In genomic region chr14:8158721-8159120, GRCm38 (mm10) we compare ENCODE assay signal across 16 mouse cellular contexts. TPM values are rescaled to one million over a fixed set of nuclear protein-coding genes. Genes with fewer than 3 reads are reported as not detected.
A peak's percentile ranks its signal among the peaks of the same experiment; 100 is the strongest.
DNase-seq lines count a peak whose midpoint lies in the region; ATAC-seq lines count a peak whose summit lies in the region.
"Had no signal": no experiment of that assay in that cellular context is flagged by ENCODE, and none has a peak within 500 bp of the region (broad histone marks: within the 10 kb centered on the region; RNA-seq: fewer than 3 reads in every experiment).

No protein-coding gene starts in this region.

- no peaks in the 10 kb centered on the region for H3K27me3 ChIP-seq in kidney, embryonic 14.5 days (ENCODE audit: control insufficient read depth, insufficient read depth, low read length)
- H3K27me3 ChIP-seq: embryonic facial prominence, embryonic 12.5 days; forebrain, embryonic 13.5 days; forebrain, embryonic 15.5 days had no signal

- no peak overlapping the region for H3K9ac ChIP-seq in kidney, embryonic 14.5 days (ENCODE audit: low read depth, low read length)
- H3K9ac ChIP-seq: embryonic facial prominence, embryonic 12.5 days; forebrain, embryonic 13.5 days; forebrain, embryonic 15.5 days; forebrain, postnatal 0 days had no signal

- WGBS in kidney, embryonic 14.5 days: 88% methylated on average over 3 of the region's 3 CpGs

- H3K4me2 ChIP-seq in kidney, embryonic 14.5 days (replicated peaks; ENCODE audit: low read depth, low read length): no peak overlapping the region
- H3K4me2 ChIP-seq: embryonic facial prominence, embryonic 12.5 days; forebrain, embryonic 13.5 days; forebrain, embryonic 15.5 days had no signal

- H3K36me3 ChIP-seq in kidney, embryonic 14.5 days (ENCODE audit: control insufficient read depth, insufficient read depth, low read length): peaks cover 17% of the 10 kb centered on the region

- H3K4me1 ChIP-seq in kidney, embryonic 14.5 days (ENCODE audit: control insufficient read depth, insufficient read depth, low read length): no peaks in the 10 kb centered on the region
- H3K4me1 ChIP-seq: embryonic facial prominence, embryonic 10.5 days; embryonic facial prominence, embryonic 12.5 days; forebrain, embryonic 13.5 days; forebrain, embryonic 15.5 days had no signal

- no peak for ATAC-seq in kidney, embryonic 14.5 days (ENCODE audit: low FRiP score, low TSS enrichment)
- ATAC-seq: forebrain, embryonic 13.5 days; forebrain, embryonic 15.5 days; forebrain, postnatal 0 days had no signal

- H3K27ac ChIP-seq in kidney, embryonic 14.5 days (ENCODE audit: low read depth, low read length): no peak overlapping the region
- H3K27ac ChIP-seq: embryonic facial prominence, embryonic 10.5 days; embryonic facial prominence, embryonic 12.5 days; forebrain, embryonic 13.5 days; forebrain, embryonic 15.5 days had no signal

- no peak overlapping the region for H3K4me3 ChIP-seq in kidney, embryonic 14.5 days (ENCODE audit: low read length)
- H3K4me3 ChIP-seq: embryonic facial prominence, embryonic 10.5 days; embryonic facial prominence, embryonic 12.5 days; forebrain, embryonic 13.5 days; forebrain, embryonic 15.5 days had no signal

- peak; percentile 45 for DNase-seq in adrenal gland, adult 2 months
- no peak for DNase-seq in adrenal gland, adult 18-20 months (ENCODE audit: low spot score in 2 of 2)
- DNase-seq in adrenal gland, postnatal 14 days: peak; percentile 29
- no peak for DNase-seq in adrenal gland, postnatal 10 days
- DNase-seq in adrenal gland, postnatal 36 days: peak; percentile 45 to 55
- DNase-seq: cerebellum, adult 11-12 months; cerebellum, adult 2 months; cerebellum, adult 9-10 months; cerebellum, postnatal 10 days; cerebellum, postnatal 25 days; forebrain, postnatal 0 days had no signal

- H3K9me3 ChIP-seq in kidney, embryonic 14.5 days (ENCODE audit: control insufficient read depth, low read length): no peaks in the 10 kb centered on the region
- H3K9me3 ChIP-seq: embryonic facial prominence, embryonic 10.5 days; embryonic facial prominence, embryonic 12.5 days; forebrain, embryonic 13.5 days; forebrain, embryonic 15.5 days had no signal

RNA-seq across cellular contexts. Expression of gene Pdhb, which starts 14.1 kb away (rescaled TPM):
- total RNA-seq in adrenal gland, adult 2 months (2021): 100 to 1,000 TPM; 325 to 340 TPM
- 44.5 and 51.2 TPM in 2 replicates for polyA plus RNA-seq in adrenal gland, adult 2 months (2012; rRNA removed)
- total RNA-seq in adrenal gland, adult 18-20 months (2021): 100 to 1,000 TPM; 377 to 745 TPM
- total RNA-seq in adrenal gland, postnatal 14 days (2021): 450 and 471 TPM in 2 replicates
- 100 to 1,000 TPM; 530 to 551 TPM for total RNA-seq in adrenal gland, postnatal 10 days (2021)
- 100 to 1,000 TPM; 349 to 451 TPM for total RNA-seq in adrenal gland, postnatal 36 days (2021)
- polyA plus RNA-seq in kidney, embryonic 14.5 days (2014; fragmentation: Nextera tagmentation; extraction: Ambion mirVana): 231 and 247 TPM in 2 replicates

RNA-seq across cellular contexts. Expression of gene Kctd6, which starts 55.2 kb away (rescaled TPM):
- 10 to 100 TPM; 14.3 to 16.3 TPM for total RNA-seq in adrenal gland, adult 2 months (2021)
- polyA plus RNA-seq in adrenal gland, adult 2 months (2012; rRNA removed): 3.6 and 4.0 TPM in 2 replicates
- total RNA-seq in adrenal gland, adult 18-20 months (2021): 10 to 100 TPM; 13.2 to 16.2 TPM
- 12.3 and 15.4 TPM in 2 replicates for total RNA-seq in adrenal gland, postnatal 14 days (2021)
- 10 to 100 TPM; 13.5 to 14.3 TPM for total RNA-seq in adrenal gland, postnatal 10 days (2021)
- 10 to 100 TPM; 14.3 to 15.2 TPM for total RNA-seq in adrenal gland, postnatal 36 days (2021)
- polyA plus RNA-seq in kidney, embryonic 14.5 days (2014; fragmentation: Nextera tagmentation; extraction: Ambion mirVana): 9.1 and 10.4 TPM in 2 replicates

Comparison
In these comparisons a context has a peak if more than half of its experiments do, and no peak if none do; other contexts are left out.
1. DNase-seq: peak in adrenal gland, adult 2 months (single experiment), adrenal gland, postnatal 14 days (single experiment) and adrenal gland, postnatal 36 days (2 of 2); none in adrenal gland, adult 18-20 months (0 of 2) and adrenal gland, postnatal 10 days (single experiment).